Mouse (Mus musculus) kidney, embryonic 14.5 days (tissue): Measurements from ENCODE around the gene Lrwd1. TPM values are rescaled to one million over a fixed set of nuclear protein-coding genes. Genes with fewer than 3 reads are reported as not detected.
"Not testable (repeated sequence)": the region's sequence is repeated elsewhere in the genome, so short reads cannot be mapped to it uniquely, and the experiment has no call there.

Experiments
- ATAC-seq: fragments of 200-750 bp; cut with Nextera tagmentation; 2 replicates; pipeline ENCODE4 v1.8.0; 2017; ENCODE audit warnings: moderate number of reproducible peaks, mild to moderate bottlenecking, moderate TSS enrichment, moderate library complexity; ENCODE audit not compliant: low FRiP score, low TSS enrichment
- H3K27ac ChIP-seq: fragments of 300-500 bp; sonication (generic); 2 replicates; pipeline ENCODE4 v1.5.1; 2014; ENCODE audit warnings: low read depth, mild to moderate bottlenecking, low read length, moderate library complexity, mixed read lengths
- H3K27me3 ChIP-seq: fragments of 300-500 bp; sonication (generic); 2 replicates; pipeline ENCODE4 v1.6.1; 2014; ENCODE audit warnings: mild to moderate bottlenecking, low read length; ENCODE audit not compliant: control insufficient read depth, insufficient read depth
- H3K36me3 ChIP-seq: fragments of 300-500 bp; sonication (generic); 2 replicates; pipeline ENCODE4 v1.6.1; 2014; ENCODE audit warnings: low read length, mixed read lengths; ENCODE audit not compliant: control insufficient read depth, insufficient read depth
- H3K4me1 ChIP-seq: fragments of 300-500 bp; sonication (generic); 2 replicates; pipeline ENCODE4 v1.6.1; 2014; ENCODE audit warnings: low read length, mixed read lengths; ENCODE audit not compliant: control insufficient read depth, insufficient read depth
- H3K4me2 ChIP-seq: fragments of 300-500 bp; sonication (generic); replicated peaks from 2 replicates; pipeline ENCODE4 v1.6.1; 2014; ENCODE audit warnings: low read depth, mild to moderate bottlenecking, low read length
- H3K4me3 ChIP-seq: fragments of 300-500 bp; sonication (generic); 2 replicates; pipeline ENCODE4 v1.5.1; 2014; ENCODE audit warnings: mild to moderate bottlenecking, low read length
- H3K9ac ChIP-seq: fragments of 300-500 bp; sonication (generic); 2 replicates; pipeline ENCODE4 v1.6.1; 2014; ENCODE audit warnings: low read depth, mild to moderate bottlenecking, low read length, moderate library complexity
- H3K9me3 ChIP-seq: fragments of 300-500 bp; sonication (generic); 2 replicates; pipeline ENCODE4 v1.6.1; 2016; ENCODE audit warnings: low read length; ENCODE audit not compliant: control insufficient read depth
- WGBS: fragments of 180-500 bp; shearing (Covaris S2); extraction: QIAGEN DNeasy Blood & Tissue Kit; methylation state at CpG from one replicate; pipeline ENCODE4 v1.1.7; 2014; 5-methylcytosine and 5-hydroxymethylcytosine counted together
- polyA plus RNA-seq: library from polyadenylated mRNA; unstranded; fragments of >200 nt; fragmentation: Nextera tagmentation; extraction: Ambion mirVana; gene quantifications from 2 replicates; pipeline ENCODE4 v1.2.1, GENCODE M21; 2014

The Lrwd1 gene
- polyA plus RNA-seq, 1 experiment from 2014 or later, result 40.0 TPM

DNA sequence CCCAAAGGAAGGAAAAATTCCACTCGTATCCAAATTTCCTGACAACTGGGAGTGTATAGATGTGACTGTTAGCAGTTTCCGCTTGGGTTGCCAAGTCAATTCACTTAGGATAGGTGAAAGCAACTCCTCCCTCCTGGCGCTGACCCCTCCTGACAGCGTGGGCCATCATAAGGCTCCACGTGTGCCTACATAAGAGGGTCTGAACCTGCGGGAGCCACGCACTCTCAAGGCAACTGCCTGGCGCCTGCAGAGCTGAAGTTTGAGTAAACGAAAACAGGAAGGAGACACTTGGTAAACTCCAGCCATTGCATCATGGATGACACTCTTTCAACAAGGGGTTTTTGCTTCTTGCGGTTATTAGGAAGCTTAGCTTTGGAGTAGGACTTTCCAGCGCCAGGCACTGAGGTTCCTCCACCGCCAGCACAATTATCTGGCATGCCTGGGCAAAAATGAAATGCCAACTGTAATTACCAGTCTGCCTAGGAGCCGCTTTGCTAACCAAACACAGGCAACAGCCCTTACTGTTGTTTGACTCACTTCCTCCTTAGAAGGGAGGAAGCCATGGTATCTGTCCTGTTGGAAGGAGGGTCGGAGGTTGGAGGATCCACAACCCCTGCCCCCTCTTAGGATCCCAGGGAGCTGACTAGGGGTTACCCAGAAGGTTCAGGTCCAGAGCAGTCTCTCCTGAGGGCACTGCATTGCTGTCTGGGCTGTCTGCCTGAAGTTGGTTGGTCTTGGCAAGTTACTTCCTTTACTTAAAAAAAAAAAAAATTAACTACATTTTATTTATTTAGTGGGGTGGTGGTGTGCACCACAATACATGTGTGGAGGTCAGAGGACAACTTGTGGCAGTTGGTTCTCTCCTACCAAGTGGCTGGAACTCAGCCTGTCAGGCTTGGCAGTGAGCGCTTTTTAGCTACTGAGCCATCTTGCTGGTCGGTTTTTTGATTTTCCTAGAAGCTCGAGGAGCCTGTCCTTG lies 35.8 kb upstream of the Lrwd1 start:
- peaks cover 13% of the 10 kb centered on the region; the same call in 1 of the 2 replicates for H3K4me1 ChIP-seq
- H3K27ac ChIP-seq, result no peak overlapping the region
- peak overlapping the region; percentile 54 for H3K4me3 ChIP-seq
- no peaks in the 10 kb centered on the region for H3K36me3 ChIP-seq
- H3K9me3 ChIP-seq, result no peaks in the 10 kb centered on the region
- ATAC-seq, result no peak
- WGBS, result 32% methylated on average over 17 of the region's 17 CpGs
- H3K9ac ChIP-seq, result no peak overlapping the region
- peak overlapping the region; percentile 84 for H3K4me2 ChIP-seq
- no peaks in the 10 kb centered on the region for H3K27me3 ChIP-seq

DNA sequence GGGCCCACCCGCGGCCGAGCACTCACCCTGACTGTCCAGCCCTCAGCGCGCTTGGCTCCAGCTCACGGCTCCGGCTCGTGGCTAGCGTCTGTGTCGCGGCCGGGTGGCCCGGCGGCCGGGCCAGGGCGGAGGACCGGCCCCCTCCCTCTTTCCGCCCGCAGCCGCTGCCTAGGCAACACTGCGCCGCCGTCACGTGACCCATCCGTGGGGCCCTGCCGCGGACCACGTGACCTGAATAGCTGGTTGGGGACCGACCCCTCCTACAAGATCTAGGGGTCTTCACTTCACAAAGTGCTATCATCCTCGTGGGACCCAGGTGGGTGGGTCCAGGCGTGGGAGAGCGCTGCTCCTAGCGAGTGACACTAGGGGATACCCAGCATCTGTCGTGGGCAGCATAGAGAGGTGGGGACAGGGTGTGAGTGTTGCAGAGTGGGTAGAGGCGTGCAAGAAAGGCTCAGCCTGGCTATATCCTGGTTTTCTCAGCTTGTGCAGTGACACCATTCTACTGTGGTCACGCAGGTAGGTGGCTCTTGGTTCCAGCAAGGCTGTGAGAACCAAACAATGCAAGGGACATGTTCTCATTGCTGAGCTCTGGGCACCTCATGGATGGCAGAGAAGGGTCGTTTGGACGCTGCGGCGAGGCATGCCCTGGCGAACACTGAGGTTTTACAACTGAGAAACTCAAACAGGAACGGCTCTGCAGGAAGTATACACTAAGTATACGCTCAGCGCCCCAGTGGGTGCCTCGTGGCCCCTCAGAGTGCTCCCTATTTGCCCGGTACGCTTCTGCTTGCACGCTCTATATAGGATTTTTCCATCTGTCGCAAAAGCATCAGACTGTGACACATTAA lies 34.9 kb upstream of the Lrwd1 start, which contains the start of gene Orai2:
Orai2 (minus strand) TSS at position 202 of the 851 bp plus-strand sequence.
- no peaks in the 10 kb centered on the region for H3K27me3 ChIP-seq
- no peaks in the 10 kb centered on the region for H3K9me3 ChIP-seq
- no peak within 1 kb of the TSS; the same call in 1 of the 2 replicates for H3K27ac ChIP-seq
- peak within 1 kb of the TSS; percentile 54 for H3K4me3 ChIP-seq
- H3K36me3 ChIP-seq, result no peaks in the 10 kb centered on the region
- peaks cover 13% of the 10 kb centered on the region; the same call in 1 of the 2 replicates for H3K4me1 ChIP-seq
- 3% methylated on average over 49 of the region's 49 CpGs for WGBS
- peak; percentile 92 for ATAC-seq
- H3K9ac ChIP-seq, result peak within 1 kb of the TSS; percentile 63
- H3K4me2 ChIP-seq, result peak within 1 kb of the TSS; percentile 84

DNA sequence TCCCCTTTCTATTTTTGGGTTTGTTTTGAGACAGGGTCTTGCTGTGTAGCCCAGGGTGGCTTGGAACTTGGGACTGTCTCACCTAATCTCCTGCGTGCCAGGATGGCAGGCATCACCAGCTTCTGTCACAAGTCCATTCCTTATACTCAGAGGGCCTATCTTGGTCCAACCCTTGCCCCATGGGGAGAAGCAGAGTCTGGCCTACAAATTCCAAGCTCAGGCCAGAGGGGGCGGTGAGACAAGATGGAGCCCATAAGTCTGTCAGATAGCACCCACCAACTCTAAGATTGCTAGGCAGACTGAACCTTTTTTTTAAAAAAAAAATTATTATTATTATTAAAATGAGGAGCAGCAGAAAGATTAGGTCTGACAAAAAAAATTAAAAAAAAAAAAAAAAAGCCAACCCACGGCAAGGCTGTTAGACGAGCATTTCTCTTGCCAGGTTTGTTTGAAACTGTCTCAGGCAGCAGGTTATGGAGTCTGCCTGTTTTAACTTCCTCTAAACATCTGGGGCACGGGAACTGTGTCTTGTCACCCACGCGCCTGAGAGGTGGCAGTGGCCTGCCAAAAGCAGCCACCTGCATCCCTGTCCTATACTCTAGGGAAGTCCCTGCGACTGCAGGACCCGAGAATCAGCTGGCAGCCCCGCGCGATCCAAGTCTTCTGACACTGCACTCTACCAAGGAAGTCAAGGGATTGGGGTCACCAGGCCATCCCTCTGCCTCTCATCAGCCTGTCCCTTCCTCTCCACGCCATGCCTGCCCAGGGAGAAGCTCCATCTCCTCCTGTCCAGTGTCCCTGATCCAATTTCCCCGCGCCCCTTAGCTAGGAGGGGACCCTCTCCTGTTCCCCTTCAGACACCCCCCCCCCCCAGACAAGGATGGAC lies 34.0 kb upstream of the Lrwd1 start:
- no peaks in the 10 kb centered on the region for H3K9me3 ChIP-seq
- no peaks in the 10 kb centered on the region for H3K36me3 ChIP-seq
- H3K4me2 ChIP-seq, result peak overlapping the region; percentile 84
- peak; percentile 58 for ATAC-seq
- no peak overlapping the region; the same call in 1 of the 2 replicates for H3K27ac ChIP-seq
- peaks cover 13% of the 10 kb centered on the region; the same call in 1 of the 2 replicates for H3K4me1 ChIP-seq
- 11% methylated on average over 15 of the region's 15 CpGs for WGBS
- H3K27me3 ChIP-seq, result no peaks in the 10 kb centered on the region
- H3K4me3 ChIP-seq, result peak overlapping the region; percentile 54
- H3K9ac ChIP-seq, result peak overlapping the region; percentile 63

DNA sequence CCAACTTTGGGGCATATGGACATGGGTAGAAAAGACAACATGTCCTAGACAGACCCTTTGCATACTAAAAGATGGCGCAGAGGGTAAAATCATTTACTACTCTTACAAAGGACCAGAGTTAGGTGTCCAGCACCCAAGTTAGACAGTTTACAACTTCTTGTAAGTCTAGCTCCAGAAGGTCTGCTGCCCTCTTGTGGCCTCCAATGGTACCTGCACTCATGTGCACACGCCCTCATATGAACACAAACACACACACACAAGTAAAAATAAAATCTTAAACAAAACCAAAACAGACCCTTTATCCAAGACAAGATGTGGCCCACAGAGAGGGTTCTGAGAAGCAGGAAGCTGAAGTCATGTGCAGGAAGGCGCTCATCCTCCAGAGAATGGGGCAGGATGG lies 32.2 kb upstream of the Lrwd1 start:
- no peak overlapping the region for H3K4me2 ChIP-seq
- no peak for ATAC-seq
- no peak overlapping the region for H3K27ac ChIP-seq
- 88% methylated on average over 3 of the region's 3 CpGs for WGBS
- H3K9me3 ChIP-seq, result no peaks in the 10 kb centered on the region
- H3K27me3 ChIP-seq, result no peaks in the 10 kb centered on the region
- H3K4me3 ChIP-seq, result no peak overlapping the region
- H3K4me1 ChIP-seq, result peaks cover 13% of the 10 kb centered on the region; the same call in 1 of the 2 replicates
- no peak overlapping the region for H3K9ac ChIP-seq
- H3K36me3 ChIP-seq, result no peaks in the 10 kb centered on the region

DNA sequence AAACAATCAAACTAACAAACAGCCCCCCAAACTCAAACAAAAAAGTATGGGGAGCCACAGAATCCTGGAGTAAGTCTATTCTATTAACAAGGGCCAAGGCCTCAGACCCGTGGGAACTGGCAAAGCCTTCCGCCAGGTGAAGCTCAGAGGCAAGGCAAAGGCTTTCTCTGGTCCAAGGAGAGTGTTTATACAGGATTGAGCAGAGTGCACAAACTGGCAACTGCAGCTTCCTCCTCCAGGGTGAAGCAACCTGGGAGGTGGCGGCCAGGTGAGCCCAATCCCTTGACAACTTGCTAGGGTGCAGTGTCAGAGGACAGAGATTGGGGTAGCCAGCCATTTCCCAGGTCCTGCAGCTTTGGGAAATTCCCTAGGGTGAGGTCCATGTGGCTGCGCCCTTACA lies 31.4 kb upstream of the Lrwd1 start:
- H3K27ac ChIP-seq, result no peak overlapping the region
- no peak for ATAC-seq
- WGBS, result 92% methylated on average over 4 of the region's 4 CpGs
- H3K27me3 ChIP-seq, result no peaks in the 10 kb centered on the region
- no peaks in the 10 kb centered on the region for H3K9me3 ChIP-seq
- H3K36me3 ChIP-seq, result no peaks in the 10 kb centered on the region
- no peak overlapping the region for H3K4me3 ChIP-seq
- peaks cover 13% of the 10 kb centered on the region; the same call in 1 of the 2 replicates for H3K4me1 ChIP-seq
- no peak overlapping the region for H3K4me2 ChIP-seq
- H3K9ac ChIP-seq, result no peak overlapping the region

DNA sequence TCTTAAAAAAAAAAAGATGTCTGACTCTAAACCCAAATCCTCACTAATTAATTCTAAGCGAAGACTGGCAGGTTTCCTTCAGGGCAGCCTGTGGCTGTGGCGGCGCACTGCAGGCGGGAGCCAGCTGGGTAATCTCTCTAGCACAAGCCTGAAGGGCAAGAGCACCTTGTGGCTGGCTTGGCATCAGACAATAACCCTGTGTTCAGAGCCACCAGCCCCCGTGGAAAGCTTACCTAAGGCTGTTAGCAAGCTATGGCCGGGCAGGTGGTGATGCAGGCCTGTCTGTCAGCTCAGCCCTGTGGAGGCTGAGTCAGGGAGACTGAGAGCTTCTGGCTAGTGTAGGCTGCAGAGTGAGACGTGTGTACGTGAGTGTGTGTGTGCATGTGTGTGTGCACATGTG lies 29.4 kb upstream of the Lrwd1 start:
- no peak for ATAC-seq

DNA sequence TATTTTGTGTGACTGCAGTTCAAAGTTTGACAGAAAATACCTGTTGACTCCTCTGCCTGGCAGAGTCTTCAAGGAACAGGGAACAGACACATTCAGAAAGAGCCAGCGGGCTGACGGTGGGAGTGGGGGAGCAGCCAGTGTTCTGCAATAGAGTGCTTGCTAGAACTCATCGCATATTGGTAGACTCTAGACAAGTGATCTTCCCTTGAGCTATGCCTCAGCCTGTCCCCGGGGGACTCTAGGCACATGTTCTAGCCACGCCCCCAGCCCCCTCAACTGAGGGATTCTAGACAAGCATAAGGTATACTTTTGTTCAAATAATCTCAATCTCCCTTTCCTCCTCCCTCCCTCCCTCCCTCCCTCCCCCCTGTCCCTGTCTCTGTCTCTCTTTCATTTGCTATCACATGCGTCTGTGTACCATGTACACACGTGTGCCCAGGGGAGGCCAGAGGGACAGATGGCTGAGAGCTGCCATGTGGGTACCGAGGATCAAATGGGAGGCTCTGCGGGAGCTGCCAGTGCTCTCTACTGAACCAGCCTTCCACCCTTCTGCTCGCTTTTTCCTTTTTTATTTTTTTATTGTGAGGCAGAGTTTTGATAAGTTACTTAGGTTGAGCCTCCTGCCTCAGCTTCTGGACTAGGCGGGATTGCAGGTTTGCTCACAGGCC lies 28.1 kb upstream of the Lrwd1 start:
- Histone ChIP-seq H3K4me3 (no peak overlapping the region), H3K27me3 (no peaks in the 10 kb centered on the region), H3K27ac (no peak overlapping the region), H3K4me2 (no peak overlapping the region), H3K9ac (no peak overlapping the region), H3K36me3 (no peaks in the 10 kb centered on the region), H3K9me3 (no peaks in the 10 kb centered on the region), H3K4me1 (no peaks in the 10 kb centered on the region)
- no peak for ATAC-seq
- 86% methylated on average over 11 of the region's 11 CpGs for WGBS

More for the DNA sequence above, 29.4 kb upstream of the Lrwd1 start:
- Histone ChIP-seq H3K36me3 (no peaks in the 10 kb centered on the region), H3K9ac (no peak overlapping the region), H3K27ac (no peak overlapping the region), H3K4me1 (0 out of 2 replicates have a peak, but pooled peaks cover 4% of the 10 kb centered on the region), H3K4me3 (no peak overlapping the region), H3K9me3 (no peaks in the 10 kb centered on the region), H3K27me3 (no peaks in the 10 kb centered on the region), H3K4me2 (no peak overlapping the region)
- 83% methylated on average over 8 of the region's 8 CpGs for WGBS

DNA sequence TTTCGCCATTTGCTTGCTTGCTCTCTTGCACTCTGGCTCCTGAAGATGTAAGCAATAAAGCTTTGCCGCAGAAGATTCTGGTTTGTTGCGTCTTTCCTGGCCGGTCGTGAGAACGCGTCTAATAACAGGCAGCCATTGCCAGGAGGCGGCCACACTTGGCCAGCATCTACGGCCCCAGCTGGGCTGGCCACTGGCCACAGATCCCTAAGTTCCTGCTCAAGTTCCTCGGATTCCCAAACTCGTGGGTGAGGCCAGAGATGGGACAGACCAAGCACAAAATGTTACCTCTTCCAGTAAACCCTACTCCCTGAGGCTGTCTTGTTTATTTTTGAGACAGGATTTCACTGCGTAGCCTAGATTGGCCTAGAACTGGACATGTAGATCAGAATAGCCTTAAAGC lies 24.2 kb upstream of the Lrwd1 start:
- not testable (repeated sequence) for H3K36me3 ChIP-seq, H3K4me3 ChIP-seq, H3K4me2 ChIP-seq, ATAC-seq, H3K27me3 ChIP-seq, H3K4me1 ChIP-seq, H3K9me3 ChIP-seq, H3K9ac ChIP-seq, H3K27ac ChIP-seq
- 88% methylated on average over 10 of the region's 12 CpGs for WGBS
